Mouse (Mus musculus) hindbrain, embryonic 13.5 days (tissue): ENCODE measurements around the gene Tars. TPM values are rescaled to one million over a fixed set of nuclear protein-coding genes. Genes with fewer than 3 reads are reported as not detected.

Source experiments
- ATAC-seq: fragments of 200-750 bp; cut with Nextera tagmentation; 2 replicates; pipeline ENCODE4 v1.8.0; 2017; ENCODE audit warnings: moderate TSS enrichment; ENCODE audit not compliant: low FRiP score
- H3K27ac ChIP-seq: fragments of 300-500 bp; sonication (generic); 2 replicates; pipeline ENCODE4 v1.5.1; 2015; ENCODE audit warnings: inconsistent platforms, mild to moderate bottlenecking, moderate library complexity
- H3K27me3 ChIP-seq: fragments of 300-500 bp; sonication (generic); 2 replicates; pipeline ENCODE4 v1.6.1; 2015; ENCODE audit warnings: mild to moderate bottlenecking, inconsistent platforms
- H3K36me3 ChIP-seq: fragments of 300-500 bp; sonication (generic); 2 replicates; pipeline ENCODE4 v1.6.1; 2015; ENCODE audit warnings: mild to moderate bottlenecking, inconsistent platforms
- H3K4me1 ChIP-seq: fragments of 300-500 bp; sonication (generic); replicated peaks from 2 replicates; pipeline ENCODE4 v1.6.1; 2015; ENCODE audit warnings: inconsistent platforms
- H3K4me2 ChIP-seq: fragments of 300-500 bp; sonication (generic); 2 replicates; pipeline ENCODE4 v1.6.1; 2015; ENCODE audit warnings: inconsistent platforms, mild to moderate bottlenecking, moderate library complexity
- H3K4me3 ChIP-seq: fragments of 300-500 bp; sonication (generic); 2 replicates; pipeline ENCODE4 v1.5.1; 2015; ENCODE audit warnings: mild to moderate bottlenecking, inconsistent platforms
- H3K9ac ChIP-seq: fragments of 300-500 bp; sonication (generic); 2 replicates; pipeline ENCODE4 v1.6.1; 2015; ENCODE audit warnings: mild to moderate bottlenecking, inconsistent platforms
- H3K9me3 ChIP-seq: fragments of 300-500 bp; sonication (generic); 2 replicates; pipeline ENCODE4 v1.6.1; 2016; ENCODE audit warnings: inconsistent platforms
- WGBS: fragments of 180-500 bp; shearing (Covaris S2); methylation state at CpG from one replicate; pipeline ENCODE4 v1.1.7; 2015; 5-methylcytosine and 5-hydroxymethylcytosine counted together
- polyA plus RNA-seq: library from polyadenylated mRNA; unstranded; fragments of >200 nt; fragmentation: Nextera tagmentation; extraction: Ambion mirVana; gene quantifications from 2 replicates; pipeline ENCODE4 v1.2.1, GENCODE M21; 2015

Gene Tars
- polyA plus RNA-seq, 1 experiment from 2014 or later = 53.1 TPM

DNA sequence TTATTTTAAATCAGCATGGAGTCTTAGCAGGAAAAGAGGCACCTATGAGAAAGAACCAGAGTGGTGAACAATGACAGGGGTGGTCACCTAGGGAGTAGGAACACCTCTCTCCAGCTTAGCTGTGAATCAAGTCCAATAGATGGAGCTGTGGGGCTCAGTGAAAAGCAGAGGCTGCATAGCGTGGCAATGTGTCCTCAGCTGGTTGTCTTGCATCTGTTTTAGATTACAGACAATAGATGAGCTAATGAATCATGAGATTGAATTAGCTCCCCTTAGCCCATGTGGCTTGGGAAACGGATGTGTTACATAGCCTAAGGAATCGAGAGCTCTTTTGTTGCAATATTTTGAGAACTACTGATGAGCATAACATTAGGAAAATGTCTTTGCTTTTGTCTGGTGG, 43.6 kb downstream of the Tars start:
- ATAC-seq = no peak
- Histone ChIP-seq H3K9ac (no peak overlapping the region), H3K27me3 (no peaks in the 10 kb centered on the region), H3K27ac (no peak overlapping the region), H3K9me3 (no peaks in the 10 kb centered on the region), H3K4me1 (no peaks in the 10 kb centered on the region), H3K4me3 (no peak overlapping the region), H3K4me2 (no peak overlapping the region), H3K36me3 (no peaks in the 10 kb centered on the region)
- WGBS = 41% methylated on average over 3 of the region's 3 CpGs

DNA sequence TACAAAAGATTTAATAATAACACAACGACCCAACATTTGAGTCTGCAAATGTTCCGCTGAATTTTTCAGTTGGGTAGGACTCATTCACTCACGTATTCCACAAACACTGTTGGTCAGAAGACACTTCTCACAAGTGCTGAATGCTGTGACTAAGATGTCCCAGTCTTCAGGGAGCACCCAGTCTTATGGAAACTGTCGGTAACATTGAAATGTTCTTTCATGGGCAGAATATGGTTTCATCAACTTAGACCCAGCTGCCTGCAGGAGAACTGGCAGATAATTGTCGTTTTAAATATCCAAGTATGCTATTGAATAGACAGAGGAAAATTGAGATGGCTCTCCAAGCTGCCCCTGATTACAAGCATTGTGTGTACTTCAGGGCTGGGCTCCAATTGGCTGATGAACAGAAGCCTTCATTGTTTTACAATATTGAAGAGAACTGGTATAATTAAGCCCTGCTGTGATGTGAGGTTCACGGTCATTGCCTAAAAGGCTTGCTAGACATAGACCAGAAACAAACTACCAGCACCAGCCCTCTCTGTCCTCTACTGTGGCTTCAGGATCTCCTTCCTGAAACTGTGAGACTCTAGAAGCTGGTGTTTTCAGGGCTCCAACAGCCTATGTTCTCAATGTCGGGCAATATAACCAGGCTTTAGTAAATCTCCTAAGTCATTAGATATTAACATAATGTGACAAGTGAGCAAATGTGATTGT, 59.8 kb downstream of the Tars start:
- no peak overlapping the region for H3K4me2 ChIP-seq
- H3K9ac ChIP-seq = no peak overlapping the region
- H3K4me3 ChIP-seq = no peak overlapping the region
- no peaks in the 10 kb centered on the region for H3K9me3 ChIP-seq
- no peak overlapping the region for H3K27ac ChIP-seq
- no peak for ATAC-seq
- 78% methylated on average over 7 of the region's 7 CpGs for WGBS
- H3K4me1 ChIP-seq = no peaks in the 10 kb centered on the region
- no peaks in the 10 kb centered on the region for H3K36me3 ChIP-seq
- H3K27me3 ChIP-seq = no peaks in the 10 kb centered on the region
